Comparison of ENCODE assay signal across 14 mouse cellular contexts in the genomic region with DNA sequence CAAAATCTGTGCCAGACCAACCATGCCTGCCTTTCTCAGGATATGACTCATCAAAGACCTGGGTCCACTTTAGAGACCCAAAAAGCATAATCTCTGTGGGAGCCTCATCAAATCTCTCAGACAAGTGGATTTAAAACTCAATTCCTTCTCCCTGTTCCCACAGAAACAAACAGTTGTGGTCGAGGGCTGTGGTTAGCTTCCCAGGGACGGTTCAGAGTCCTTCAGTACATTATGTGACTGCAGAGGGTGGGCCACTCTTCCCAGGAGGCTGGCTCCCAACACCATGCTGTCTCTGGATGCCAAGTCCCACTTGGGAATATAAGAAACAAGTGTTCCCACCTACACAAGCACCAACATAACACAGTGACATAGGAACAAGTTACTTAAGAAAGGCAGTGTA.
DNase-seq lines count a peak whose midpoint lies in the region; ATAC-seq and TF ChIP-seq lines count a peak whose summit lies in the region.
"Had no signal": no experiment of that assay in that cellular context is flagged by ENCODE, and none has a peak within 500 bp of the region (broad histone marks: within the 10 kb centered on the region; RNA-seq: fewer than 3 reads in every experiment).

No protein-coding gene starts in this region.

- H3K4me1 ChIP-seq in hindbrain, embryonic 13.5 days (replicated peaks), result peaks cover 9% of the 10 kb centered on the region
- no peaks in the 10 kb centered on the region for H3K4me1 ChIP-seq in hindbrain, embryonic 11.5 days (replicated peaks; ENCODE audit: control insufficient read depth, insufficient read depth, low read length)
- peaks cover 14% of the 10 kb centered on the region for H3K4me1 ChIP-seq in lung, embryonic 15.5 days
- peaks cover 12% of the 10 kb centered on the region for H3K4me1 ChIP-seq in intestine, embryonic 16.5 days (ENCODE audit: control insufficient read depth, insufficient read depth, low read length)

- H3K27me3 ChIP-seq in hindbrain, embryonic 13.5 days, result no peaks in the 10 kb centered on the region
- no peaks in the 10 kb centered on the region for H3K27me3 ChIP-seq in hindbrain, embryonic 11.5 days (ENCODE audit: control insufficient read depth, insufficient read depth, low read length)
- no peaks in the 10 kb centered on the region for H3K27me3 ChIP-seq in lung, embryonic 15.5 days
- H3K27me3 ChIP-seq in Patski, result no peaks in the 10 kb centered on the region
- no peaks in the 10 kb centered on the region for H3K27me3 ChIP-seq in intestine, embryonic 16.5 days (replicated peaks; ENCODE audit: control insufficient read depth, insufficient read depth, low read length)
- H3K27me3 ChIP-seq: hindbrain, embryonic 15.5 days; liver, embryonic 12.5 days had no signal

- 0 out of 2 replicates have a peak overlapping the region, but pooled peaks have one; percentile 59 for H3K9ac ChIP-seq in hindbrain, embryonic 13.5 days
- no peak overlapping the region for H3K9ac ChIP-seq in hindbrain, embryonic 11.5 days (ENCODE audit: low read depth, low read length)
- H3K9ac ChIP-seq in lung, embryonic 15.5 days, result no peak overlapping the region
- H3K9ac ChIP-seq in intestine, embryonic 16.5 days (ENCODE audit: low read depth, low read length), result no peak overlapping the region
- H3K9ac ChIP-seq: forebrain, postnatal 0 days; hindbrain, embryonic 15.5 days; liver, embryonic 12.5 days had no signal

- H3K4me2 ChIP-seq in hindbrain, embryonic 13.5 days, result no peak overlapping the region
- H3K4me2 ChIP-seq in hindbrain, embryonic 11.5 days (replicated peaks; ENCODE audit: low read depth, low read length), result no peak overlapping the region
- H3K4me2 ChIP-seq in lung, embryonic 15.5 days, result no peak overlapping the region
- H3K4me2 ChIP-seq in intestine, embryonic 16.5 days (ENCODE audit: low read depth, low read length), result no peak overlapping the region
- H3K4me2 ChIP-seq: hindbrain, embryonic 15.5 days; liver, embryonic 12.5 days had no signal

- H3K36me3 ChIP-seq in hindbrain, embryonic 13.5 days, result no peaks in the 10 kb centered on the region
- H3K36me3 ChIP-seq in hindbrain, embryonic 11.5 days (ENCODE audit: control insufficient read depth, insufficient read depth, low read length), result no peaks in the 10 kb centered on the region
- H3K36me3 ChIP-seq in lung, embryonic 15.5 days, result 0 out of 2 replicates have a peak, but pooled peaks cover 4% of the 10 kb centered on the region
- no peaks in the 10 kb centered on the region for H3K36me3 ChIP-seq in intestine, embryonic 16.5 days (ENCODE audit: control insufficient read depth, insufficient read depth, low read length)
- H3K36me3 ChIP-seq: hindbrain, embryonic 15.5 days had no signal

- 26% methylated on average over 2 of the region's 2 CpGs for WGBS in hindbrain, embryonic 13.5 days
- WGBS in hindbrain, embryonic 11.5 days, result 22% methylated on average over 2 of the region's 2 CpGs
- 6% methylated on average over 2 of the region's 2 CpGs for WGBS in lung, embryonic 15.5 days
- WGBS in intestine, embryonic 16.5 days, result 23% methylated on average over 2 of the region's 2 CpGs

- no peak for ATAC-seq in hindbrain, embryonic 13.5 days (ENCODE audit: low FRiP score)
- ATAC-seq in hindbrain, embryonic 11.5 days (ENCODE audit: low FRiP score), result no peak
- ATAC-seq in lung, embryonic 15.5 days (ENCODE audit: borderline replicate concordance, extremely low read depth, low FRiP score, low TSS enrichment), result no peak
- ATAC-seq in Patski, result peak; percentile 51
- ATAC-seq in intestine, embryonic 16.5 days, result no peak
- ATAC-seq: forebrain, postnatal 0 days; liver, embryonic 12.5 days had no signal

- no peak overlapping the region for H3K27ac ChIP-seq in hindbrain, embryonic 13.5 days
- no peak overlapping the region for H3K27ac ChIP-seq in hindbrain, embryonic 11.5 days (ENCODE audit: low read depth, low read length)
- H3K27ac ChIP-seq in lung, embryonic 15.5 days, result peak overlapping the region; percentile 50; the same call in 1 of the 2 replicates
- 0 out of 2 replicates have a peak overlapping the region, but pooled peaks have one; percentile 25 for H3K27ac ChIP-seq in intestine, embryonic 16.5 days (ENCODE audit: low read length)
- H3K27ac ChIP-seq: heart, adult 2 months; hindbrain, embryonic 15.5 days; liver, embryonic 12.5 days had no signal

- in situ Hi-C loops in Patski (cut with MboI; ENCODE audit: low pct_unique_long_range_greater_than_20kb), result loop anchor here (5.0 to 10.0 kb wide), 3 partner anchors 99 to 321 kb away; a partner anchor contains a TSS

- no peak for DNase-seq in hindbrain, embryonic 11.5 days (ENCODE audit: low spot score)
- no peak for DNase-seq in lung, postnatal 10 days
- no peak for DNase-seq in Patski (ENCODE audit: low read depth, low spot score)
- no peak for DNase-seq in layer of hippocampus, postnatal 10 days (ENCODE audit: low spot score in 2 of 2)
- DNase-seq: adrenal gland, postnatal 25 days; cerebellum, adult 8-10 months; forebrain, postnatal 0 days; heart, adult 2 months; lung, postnatal 14 days had no signal

- POLR2A ChIA-PET in Patski (lab: Charles Lee), result no interaction called here

- no peak overlapping the region for H3K4me3 ChIP-seq in hindbrain, embryonic 13.5 days
- H3K4me3 ChIP-seq in hindbrain, embryonic 11.5 days (ENCODE audit: low read depth, low read length), result no peak overlapping the region
- no peak overlapping the region for H3K4me3 ChIP-seq in lung, embryonic 15.5 days
- no peak overlapping the region for H3K4me3 ChIP-seq in intestine, embryonic 16.5 days (ENCODE audit: low read length)
- H3K4me3 ChIP-seq: heart, adult 2 months; hindbrain, embryonic 15.5 days; liver, embryonic 12.5 days had no signal

- TF ChIP-seq CTCF in Patski (IDR thresholded peaks at IDR 0.05), result no peak

- H3K9me3 ChIP-seq in hindbrain, embryonic 13.5 days, result no peaks in the 10 kb centered on the region
- H3K9me3 ChIP-seq in hindbrain, embryonic 11.5 days (ENCODE audit: control insufficient read depth, low read length), result no peaks in the 10 kb centered on the region
- H3K9me3 ChIP-seq in lung, embryonic 15.5 days, result no peaks in the 10 kb centered on the region
- no peaks in the 10 kb centered on the region for H3K9me3 ChIP-seq in intestine, embryonic 16.5 days (ENCODE audit: control insufficient read depth, low read length)
- H3K9me3 ChIP-seq: hindbrain, embryonic 15.5 days; liver, embryonic 12.5 days had no signal

- CTCF ChIA-PET in Patski (lab: Charles Lee), result no interaction called here

Comparison
In these comparisons a context has a peak if more than half of its experiments do, and no peak if none do; other contexts are left out.
1. H3K27ac ChIP-seq: peak in lung, embryonic 15.5 days (single experiment) and intestine, embryonic 16.5 days (single experiment); none in hindbrain, embryonic 13.5 days (single experiment) and hindbrain, embryonic 11.5 days (single experiment).